Mouse (Mus musculus): ENCODE data around the gene Myocd. TPM values are rescaled to one million over a fixed set of nuclear protein-coding genes. Genes with fewer than 3 reads are reported as not detected.

Myocd gene
- 100 to 1,000 TPM in 1 of 2 experiments, 10 to 100 TPM in 1; 85.7 to 101 TPM for total RNA-seq (2021)

- intact Hi-C loops (cut with DNase I) = loop anchor here (2.0 to 5.0 kb wide), 2 partner anchors 31 to 63 kb away; no protein-coding TSS in a partner anchor
- DNase-seq (ENCODE audit: low spot score) = peak; percentile 26
Observed at GRCm38 (mm10) chr11:65269851-65270473, at the start of gene Myocd. Myocd (minus strand) TSS chr11:65269989.

GRCm38 (mm10) chr11:65303824-65304223 is 34.0 kb upstream of the Myocd start:
- intact Hi-C loops (cut with DNase I) = loop anchor here (5.0 kb wide), 2 partner anchors 63 to 97 kb away; no protein-coding TSS in a partner anchor
- peak; percentile 5 for DNase-seq (ENCODE audit: low spot score)

GRCm38 (mm10) chr11:65294128-65294833 is 24.5 kb upstream of the Myocd start:
- no peak for DNase-seq (ENCODE audit: low spot score)
- intact Hi-C loops (cut with DNase I) = no loop called here

GRCm38 (mm10) chr11:65292994-65293393 is 23.2 kb upstream of the Myocd start:
- no peak for DNase-seq (ENCODE audit: low spot score)
- intact Hi-C loops (cut with DNase I) = no loop called here

GRCm38 (mm10) chr11:65287706-65288105 is 17.9 kb upstream of the Myocd start:
- intact Hi-C loops (cut with DNase I) = no loop called here

GRCm38 (mm10) chr11:65286211-65286610 is 16.4 kb upstream of the Myocd start:
- DNase-seq (ENCODE audit: low spot score) = no peak
- intact Hi-C loops (cut with DNase I) = no loop called here

More at GRCm38 (mm10) chr11:65287706-65288105, 17.9 kb upstream of the Myocd start:
- DNase-seq (ENCODE audit: low spot score) = no peak

GRCm38 (mm10) chr11:65275441-65275840 is 5.7 kb upstream of the Myocd start:
- intact Hi-C loops (cut with DNase I) = no loop called here

GRCm38 (mm10) chr11:65271000-65271399 is 1.2 kb upstream of the Myocd start:
- intact Hi-C loops (cut with DNase I) = no loop called here
- no peak for DNase-seq (ENCODE audit: low spot score)

More at GRCm38 (mm10) chr11:65275441-65275840, 5.7 kb upstream of the Myocd start:
- no peak for DNase-seq (ENCODE audit: low spot score)

- intact Hi-C loops (cut with DNase I) = loop anchor here (2.0 to 5.0 kb wide), 2 partner anchors 32 to 61 kb away; no protein-coding TSS in a partner anchor
- no peak for DNase-seq (ENCODE audit: low spot score)
Observed at GRCm38 (mm10) chr11:65268310-65268709, 1.5 kb downstream of the Myocd start.

- DNase-seq (ENCODE audit: low spot score) = no peak
- intact Hi-C loops (cut with DNase I) = no loop called here
Observed at GRCm38 (mm10) chr11:65263466-65263865, 6.3 kb downstream of the Myocd start.

- no peak for DNase-seq (ENCODE audit: low spot score)
- intact Hi-C loops (cut with DNase I) = no loop called here
Observed at GRCm38 (mm10) chr11:65258997-65259396, 10.8 kb downstream of the Myocd start.

GRCm38 (mm10) chr11:65256143-65256542 is 13.6 kb downstream of the Myocd start:
- DNase-seq (ENCODE audit: low spot score) = no peak
- intact Hi-C loops (cut with DNase I) = no loop called here

GRCm38 (mm10) chr11:65255564-65255963 is 14.2 kb downstream of the Myocd start:
- intact Hi-C loops (cut with DNase I) = no loop called here
- DNase-seq (ENCODE audit: low spot score) = no peak

GRCm38 (mm10) chr11:65250366-65250765 is 19.4 kb downstream of the Myocd start:
- DNase-seq (ENCODE audit: low spot score) = no peak
- intact Hi-C loops (cut with DNase I) = no loop called here

GRCm38 (mm10) chr11:65246301-65247054 is 23.3 kb downstream of the Myocd start:
- intact Hi-C loops (cut with DNase I) = no loop called here
- no peak for DNase-seq (ENCODE audit: low spot score)

GRCm38 (mm10) chr11:65243593-65243992 is 26.2 kb downstream of the Myocd start:
- intact Hi-C loops (cut with DNase I) = no loop called here
- peak; percentile 28 for DNase-seq (ENCODE audit: low spot score)

- no peak for DNase-seq (ENCODE audit: low spot score)
- intact Hi-C loops (cut with DNase I) = no loop called here
Observed at GRCm38 (mm10) chr11:65240521-65240920, 29.3 kb downstream of the Myocd start.

- no peak for DNase-seq (ENCODE audit: low spot score)
- intact Hi-C loops (cut with DNase I) = no loop called here
Observed at GRCm38 (mm10) chr11:65237896-65238295, 31.9 kb downstream of the Myocd start.

- no peak for DNase-seq (ENCODE audit: low spot score)
- intact Hi-C loops (cut with DNase I) = no loop called here
Observed at GRCm38 (mm10) chr11:65236907-65237306, 32.9 kb downstream of the Myocd start.

- intact Hi-C loops (cut with DNase I) = no loop called here
- DNase-seq (ENCODE audit: low spot score) = no peak
Observed at GRCm38 (mm10) chr11:65235374-65235773, 34.4 kb downstream of the Myocd start.

- intact Hi-C loops (cut with DNase I) = no loop called here
Observed at GRCm38 (mm10) chr11:65231771-65232170, 38.0 kb downstream of the Myocd start.

More at GRCm38 (mm10) chr11:65231771-65232170, 38.0 kb downstream of the Myocd start:
- no peak for DNase-seq (ENCODE audit: low spot score)

All from heart, postnatal 25 days (tissue).